Mouse (Mus musculus) left cerebral cortex, adult 18-20 months (tissue): ENCODE results near the gene Rspo1. TPM values are rescaled to one million over a fixed set of nuclear protein-coding genes. Genes with fewer than 3 reads are reported as not detected.
A peak's percentile ranks its signal among the peaks of the same experiment; 100 is the strongest.
"Not testable (repeated sequence)": the region's sequence is repeated elsewhere in the genome, so short reads cannot be mapped to it uniquely, and the experiment has no call there.

ENCODE experiments used
- DNase-seq, 2 experiments: peaks; one replicate each; pipeline ENCODE4 v3.0.0; 2021 to 2022; ENCODE audit warnings: low spot score in 2 of 2, mixed read lengths in 1 of 2
- long read RNA-seq, 2 experiments: library from polyadenylated mRNA; stranded (forward); transcript quantifications; one replicate each; pipeline ENCODE4 v2.0.0; 2021
- total RNA-seq, 2 experiments: library from RNA; stranded (reverse); gene quantifications; 2 replicates each; pipeline ENCODE4 v1.2.3; 2021

Rspo1 gene
- 10 to 100 TPM; 18.9 to 24.4 TPM for total RNA-seq
- long read RNA-seq, experiment 1, transcript Rspo1-201 (6 exons, 1,834 nt) = major isoform, 22 of 29 reads
- long read RNA-seq, experiment 1, partial matches to known transcripts = 1 of 29 reads
- long read RNA-seq, experiment 1, other reads (novel, unspliced or antisense) = 6 of 29 reads
- long read RNA-seq, experiment 2, transcript Rspo1-201 (6 exons, 1,834 nt) = major isoform, 31 of 36 reads
- long read RNA-seq, experiment 2, partial matches to known transcripts = 2 of 36 reads
- long read RNA-seq, experiment 2, other reads (novel, unspliced or antisense) = 3 of 36 reads

DNA sequence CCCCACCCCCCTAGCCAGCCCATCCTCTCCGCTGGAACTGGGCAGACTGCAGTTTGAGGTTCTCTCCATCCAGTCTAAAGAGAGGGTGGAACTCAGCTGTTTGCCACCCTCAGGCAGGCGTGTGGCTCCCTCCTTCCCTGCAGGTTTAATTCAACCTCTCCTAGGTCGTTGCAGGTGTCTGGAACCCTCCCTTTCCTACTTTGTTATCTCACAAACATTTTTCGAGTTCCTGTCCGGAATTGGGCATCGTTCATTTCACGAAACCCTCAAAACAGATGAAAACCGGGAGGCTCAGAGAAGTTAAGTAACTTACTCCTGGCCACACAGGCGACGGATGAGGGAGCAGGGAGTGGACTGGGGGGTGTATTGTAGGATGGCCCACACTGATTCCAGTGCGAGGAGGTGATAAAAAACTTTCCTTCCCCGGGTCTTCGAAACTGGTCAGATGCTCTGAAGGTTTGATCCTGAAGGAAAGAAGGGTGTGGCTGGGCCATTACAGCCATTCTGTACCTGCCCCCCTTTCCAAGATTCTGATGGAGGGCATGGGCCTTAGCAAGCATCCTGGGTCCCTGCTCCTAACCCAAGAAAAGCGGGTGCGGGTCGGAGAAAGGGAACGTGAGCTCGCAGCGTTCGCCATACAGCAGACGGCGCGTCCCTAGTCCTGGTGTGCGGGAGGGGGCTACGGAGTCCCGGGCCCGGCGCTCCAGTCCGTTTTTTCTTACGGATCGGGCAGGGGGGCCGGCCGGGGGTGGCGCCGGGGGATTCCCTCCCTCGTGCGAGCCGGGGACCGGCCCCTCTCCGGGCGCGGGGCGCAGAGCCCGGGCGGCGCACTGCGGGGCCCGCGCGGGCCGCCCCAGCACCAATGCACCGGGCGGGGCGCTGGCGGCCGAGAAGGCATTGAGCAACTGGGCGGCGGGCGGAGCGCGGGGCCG lies at the start of gene Rspo1:
TSS of gene Rspo1 (plus strand) at position 760 of the 932 bp plus-strand sequence.
- DNase-seq = no peak

DNA sequence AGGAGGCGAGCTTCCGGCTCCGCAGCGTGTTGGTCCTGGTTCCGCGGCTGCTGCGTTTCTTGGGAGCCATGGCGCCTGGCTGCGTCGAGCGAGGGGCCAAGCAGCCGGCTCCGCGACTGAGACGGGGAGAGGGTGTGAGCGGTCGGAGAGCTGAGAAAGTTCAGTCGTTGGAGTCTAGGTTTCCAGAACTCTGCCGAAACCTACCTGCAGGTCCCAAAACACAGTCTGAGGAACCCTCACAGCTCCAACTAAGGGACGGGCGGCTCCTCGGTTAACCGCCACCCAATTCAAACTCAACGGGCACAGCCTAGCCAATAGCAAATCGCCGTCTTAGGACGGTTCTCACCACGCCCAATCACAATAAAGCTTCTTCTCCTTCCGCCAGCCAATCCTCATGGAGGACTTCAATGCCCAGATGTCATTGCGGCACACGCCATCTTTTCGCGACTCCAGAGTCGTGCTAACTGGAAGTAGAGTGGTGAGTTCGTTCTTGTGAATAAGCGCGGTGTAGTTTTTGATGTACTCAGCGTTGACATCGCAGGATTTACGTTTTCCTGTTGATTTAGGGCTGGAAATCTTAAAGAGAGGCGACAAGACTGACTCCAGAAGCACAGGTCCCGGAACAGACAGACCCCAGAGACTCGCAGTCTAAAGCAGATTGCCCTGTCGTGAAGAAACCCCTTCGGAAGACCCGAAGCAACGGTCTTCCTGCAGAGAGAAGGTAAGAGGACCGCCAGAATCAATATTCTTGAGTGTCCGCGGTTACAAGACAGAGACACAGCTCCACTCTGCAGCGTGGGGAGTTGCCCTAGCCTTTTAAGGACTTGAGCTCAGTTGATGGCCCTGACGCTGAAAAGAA lies 49.4 kb upstream of the Rspo1 start, which contains the start of gene 9930104L06Rik:
TSS of gene 9930104L06Rik (plus strand) at position 436 of the 859 bp plus-strand sequence.
- peak; percentile 96 to 97 for DNase-seq

DNA sequence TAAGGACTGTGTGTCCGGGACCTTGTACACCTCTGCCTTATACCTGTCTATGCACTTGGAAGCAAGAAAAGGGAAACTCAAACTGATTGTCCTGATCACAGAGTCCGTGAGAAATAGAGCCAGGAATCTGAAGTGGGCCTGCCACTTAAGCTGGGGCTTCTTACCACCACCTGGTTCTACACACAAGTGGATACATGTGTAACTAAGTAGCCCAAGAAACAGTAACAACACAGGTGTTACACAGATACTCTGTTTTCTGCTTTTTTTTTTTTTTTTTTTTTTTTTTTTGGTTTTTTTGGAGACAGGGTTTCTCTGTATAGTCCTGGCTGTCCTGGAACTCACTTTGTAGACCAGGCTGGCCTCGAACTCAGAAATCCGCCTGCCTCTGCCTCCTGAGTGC lies 47.0 kb upstream of the Rspo1 start, which contains the start of gene Cdca8:
TSS of gene Cdca8 (minus strand) at position 101 of the 400 bp plus-strand sequence.
- DNase-seq = not testable (repeated sequence)

DNA sequence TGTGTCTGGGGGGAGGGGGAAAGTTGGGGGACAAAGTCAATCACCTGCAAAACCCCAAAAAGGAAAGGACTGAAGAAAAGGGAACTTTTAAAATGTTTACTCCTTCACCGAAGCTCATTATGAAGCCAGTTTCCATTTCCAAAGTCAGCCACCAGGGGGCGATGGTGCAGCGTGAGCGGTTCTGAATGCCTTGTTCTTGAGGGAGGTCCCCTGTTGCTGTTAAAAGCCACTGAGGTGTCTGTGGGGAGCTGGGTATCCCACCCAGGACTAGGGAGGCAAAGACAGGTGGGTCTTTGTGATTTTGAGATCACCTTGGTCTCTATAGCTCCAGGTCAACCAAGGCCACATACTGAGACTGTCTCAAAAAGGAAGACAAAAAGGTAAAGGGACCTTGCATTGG lies 43.2 kb upstream of the Rspo1 start:
- DNase-seq = peak; percentile 78 to 86

DNA sequence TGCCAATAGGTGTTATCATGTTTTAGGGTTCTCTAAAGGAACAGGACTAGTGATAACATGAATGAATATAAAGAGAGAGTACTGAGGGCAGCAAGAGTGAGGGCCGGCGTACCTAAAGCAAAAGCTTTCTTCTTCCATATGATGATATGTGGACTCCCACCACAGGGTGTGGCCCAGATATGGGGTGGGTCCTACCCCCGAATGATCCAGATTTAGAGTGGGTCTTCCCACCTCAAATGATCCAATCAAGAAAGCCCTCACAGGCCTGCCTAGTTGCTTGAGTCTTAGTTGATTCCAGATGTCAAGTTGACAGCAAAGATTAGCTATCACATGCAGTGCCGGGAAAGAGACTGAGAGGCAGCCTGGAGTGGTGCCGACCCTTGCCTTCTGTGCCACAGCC lies 42.4 kb upstream of the Rspo1 start:
- no peak for DNase-seq

DNA sequence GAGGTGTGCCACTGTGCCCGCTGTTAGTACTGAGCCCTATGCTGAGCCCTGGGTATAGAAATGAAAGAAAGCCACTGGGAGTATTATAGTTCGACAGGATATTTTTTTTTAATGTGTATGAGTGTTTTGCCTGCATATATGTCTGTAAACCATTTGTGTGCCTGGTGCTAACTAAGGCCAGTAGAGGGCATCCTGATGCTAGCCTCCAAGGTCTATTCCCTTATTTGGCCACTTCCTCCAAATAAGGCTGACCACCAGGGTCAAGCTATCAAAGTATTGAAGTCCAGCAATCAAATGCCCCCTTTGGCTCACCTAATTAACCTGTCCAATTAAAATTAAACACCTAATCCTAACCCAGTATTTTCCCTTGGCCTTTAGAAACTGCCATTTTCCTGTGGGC lies 41.3 kb upstream of the Rspo1 start:
- DNase-seq = no peak

DNA sequence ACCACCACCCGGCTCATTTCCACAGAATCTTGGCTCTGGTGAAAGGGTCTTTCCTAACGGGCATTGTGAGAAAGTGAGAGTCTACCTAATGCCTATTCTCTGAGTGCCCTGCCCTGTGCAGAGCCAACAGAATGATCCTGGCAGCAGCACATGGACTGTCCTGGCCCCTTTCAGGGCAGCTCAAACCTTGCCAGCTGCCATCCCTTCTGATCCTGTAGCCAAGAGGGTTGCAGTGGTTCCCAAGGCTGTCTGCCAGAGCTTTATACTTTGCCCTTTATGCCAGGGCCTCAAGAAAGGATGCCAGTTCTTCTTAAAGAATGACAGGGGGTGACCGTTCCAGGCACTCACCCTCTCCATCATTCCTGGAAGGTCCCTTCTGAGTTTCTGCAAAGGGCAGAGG lies 36.7 kb upstream of the Rspo1 start:
- no peak for DNase-seq

DNA sequence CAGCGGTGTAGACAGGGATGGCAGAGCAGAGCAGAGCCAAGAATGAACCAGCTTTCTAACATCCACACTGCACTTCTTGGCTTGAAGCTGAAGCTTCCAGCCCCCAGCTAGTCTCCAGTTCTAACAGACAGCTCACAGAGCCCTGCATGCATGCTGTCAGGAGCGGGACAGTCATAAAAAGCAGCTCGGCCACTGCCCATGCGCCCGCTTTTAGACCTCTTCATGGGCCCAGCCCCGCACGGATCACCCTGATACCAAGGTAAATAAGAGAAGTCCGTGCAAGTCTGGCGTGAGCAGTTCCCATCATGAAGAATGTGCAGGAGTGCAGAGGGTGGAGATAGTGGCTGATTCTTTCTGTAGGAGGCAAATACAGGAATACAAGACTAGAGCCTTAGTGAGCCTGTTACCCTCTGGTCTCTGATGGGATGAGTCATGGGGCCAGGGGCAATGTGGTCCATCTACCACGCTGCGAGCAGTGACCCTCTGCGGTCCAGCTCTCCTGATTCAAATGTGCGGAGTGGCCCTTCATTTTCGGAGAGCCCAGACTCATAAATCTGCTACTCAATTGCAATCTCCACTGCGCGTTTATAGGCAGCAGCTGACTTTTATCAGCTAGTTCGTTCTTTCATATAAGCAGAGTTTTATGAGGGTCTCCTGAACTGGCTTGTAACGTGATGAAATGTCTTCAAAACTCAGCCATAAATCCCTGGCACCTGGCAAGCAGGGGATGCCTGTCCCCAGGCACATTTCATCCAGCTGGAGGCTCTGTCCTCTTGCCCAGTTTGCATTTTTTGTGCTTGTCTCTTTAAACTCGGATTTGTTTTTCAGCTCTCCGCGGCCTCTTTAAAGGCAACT lies 35.8 kb upstream of the Rspo1 start:
- no peak for DNase-seq

DNA sequence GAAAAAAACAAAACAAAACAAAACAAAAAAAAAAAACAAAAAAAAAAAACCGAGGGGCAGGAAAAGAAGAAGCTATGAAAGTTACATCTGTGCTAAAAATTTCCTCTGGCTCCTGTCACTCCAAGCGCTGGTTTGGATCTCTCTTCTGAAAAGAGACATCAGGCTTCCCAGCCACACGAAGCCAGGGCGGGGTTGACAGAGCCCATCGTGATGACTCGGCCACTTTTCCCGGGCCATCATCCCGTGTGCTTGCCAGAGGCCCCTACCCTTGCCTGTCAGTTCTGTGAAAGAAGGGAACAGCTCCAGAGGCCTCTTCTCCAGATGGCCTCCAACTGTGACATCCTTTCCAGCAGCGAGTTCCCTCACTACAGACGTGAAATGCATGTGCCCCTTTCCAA lies 35.2 kb upstream of the Rspo1 start:
- no peak for DNase-seq

DNA sequence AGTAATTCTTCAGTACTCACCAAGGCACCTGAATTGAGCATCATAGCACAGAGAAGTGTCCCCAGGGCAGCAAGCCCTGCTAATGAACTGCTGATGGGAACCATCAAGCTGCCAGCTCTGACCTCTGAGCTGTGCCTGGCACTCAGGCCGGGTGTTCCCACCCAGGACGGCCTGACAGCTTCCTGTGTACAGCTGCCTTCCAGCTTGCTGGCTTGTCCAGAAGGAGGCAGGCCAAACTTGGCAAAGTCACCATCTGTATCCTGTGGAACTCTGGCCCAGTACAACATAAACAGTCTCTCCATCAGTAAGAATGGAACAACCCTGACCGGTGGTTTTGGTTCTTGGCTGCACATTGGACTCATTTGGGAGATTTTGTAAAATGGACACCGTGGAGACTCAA lies 32.7 kb upstream of the Rspo1 start:
- DNase-seq = no peak

DNA sequence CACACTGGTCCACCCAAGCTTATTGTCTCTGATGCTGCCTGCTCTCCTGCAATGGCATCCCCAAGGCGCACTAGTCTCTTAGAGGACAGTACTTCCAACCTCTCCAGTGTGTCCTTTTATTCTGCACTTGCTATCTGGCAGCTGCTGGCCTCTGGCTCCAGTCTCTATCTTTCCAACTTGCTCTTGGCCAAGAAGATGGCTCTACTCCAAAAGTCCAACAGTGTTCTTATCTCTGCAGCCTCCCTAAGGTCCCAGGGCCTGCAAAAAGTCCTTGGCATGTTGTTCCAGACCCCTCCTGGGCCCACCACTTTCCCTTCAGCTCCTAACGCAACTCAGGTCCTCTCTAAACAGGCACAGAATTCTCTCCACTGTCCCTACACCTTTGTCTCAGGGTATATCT lies 28.9 kb upstream of the Rspo1 start:
- DNase-seq = no peak

DNA sequence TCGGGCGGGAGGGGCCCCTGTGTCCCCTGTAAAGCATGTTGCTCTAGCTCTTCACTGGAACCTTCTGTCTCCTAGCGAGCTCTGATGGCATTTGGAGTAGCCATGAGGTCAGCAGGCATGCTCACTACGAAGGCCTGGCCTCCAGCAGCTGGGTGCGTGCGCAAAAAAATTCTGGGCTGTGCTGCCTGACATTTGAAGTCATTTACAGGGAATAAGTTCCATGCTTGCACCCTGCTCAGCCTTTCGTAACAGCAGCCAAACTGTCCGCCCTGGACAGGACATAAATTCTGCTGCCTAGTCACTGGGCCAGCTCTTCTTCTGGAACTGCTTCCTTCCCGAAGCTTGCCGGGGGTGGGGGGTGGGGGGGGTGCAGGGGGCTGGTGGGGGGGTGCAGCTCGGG lies 27.2 kb upstream of the Rspo1 start:
- no peak for DNase-seq

DNA sequence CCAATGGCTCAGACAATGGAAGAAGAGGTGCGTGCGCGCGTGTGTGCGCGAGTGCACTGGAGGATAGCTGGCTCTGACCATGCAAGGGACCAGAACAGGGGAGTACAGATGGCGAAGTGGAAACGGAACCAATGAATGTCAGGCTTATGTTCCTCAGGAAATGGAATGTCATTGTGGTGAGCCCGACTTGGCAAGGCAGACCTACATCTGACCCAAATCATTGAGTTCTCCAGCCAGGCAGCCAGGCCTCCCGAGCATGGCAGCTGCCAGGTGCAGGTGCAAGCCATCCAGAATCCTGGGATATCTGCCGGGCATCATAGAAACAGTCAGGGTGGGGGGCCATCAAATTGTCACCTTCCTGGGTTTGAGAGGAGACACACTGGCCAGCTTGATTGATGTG lies 25.3 kb upstream of the Rspo1 start:
- no peak for DNase-seq

DNA sequence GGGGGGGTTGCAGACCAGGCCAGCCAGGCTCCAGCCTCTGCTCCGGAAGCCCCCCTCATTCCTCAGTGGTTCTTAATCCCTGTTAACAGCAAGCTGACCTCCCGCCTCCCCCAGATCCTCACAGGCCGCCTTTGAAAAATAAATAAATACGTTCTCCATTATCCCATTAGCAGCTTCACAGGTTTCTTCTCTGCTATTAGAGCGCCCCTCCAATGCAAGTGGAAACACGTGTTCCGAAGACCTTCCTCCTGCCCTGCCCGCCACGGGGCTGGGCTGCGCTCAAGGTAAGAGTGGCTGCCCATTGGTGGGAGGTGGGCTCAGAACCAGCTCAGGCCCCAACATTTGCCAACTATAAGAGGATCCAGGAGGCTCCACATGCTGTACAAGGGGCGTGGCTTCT lies 23.7 kb upstream of the Rspo1 start:
- DNase-seq = no peak

DNA sequence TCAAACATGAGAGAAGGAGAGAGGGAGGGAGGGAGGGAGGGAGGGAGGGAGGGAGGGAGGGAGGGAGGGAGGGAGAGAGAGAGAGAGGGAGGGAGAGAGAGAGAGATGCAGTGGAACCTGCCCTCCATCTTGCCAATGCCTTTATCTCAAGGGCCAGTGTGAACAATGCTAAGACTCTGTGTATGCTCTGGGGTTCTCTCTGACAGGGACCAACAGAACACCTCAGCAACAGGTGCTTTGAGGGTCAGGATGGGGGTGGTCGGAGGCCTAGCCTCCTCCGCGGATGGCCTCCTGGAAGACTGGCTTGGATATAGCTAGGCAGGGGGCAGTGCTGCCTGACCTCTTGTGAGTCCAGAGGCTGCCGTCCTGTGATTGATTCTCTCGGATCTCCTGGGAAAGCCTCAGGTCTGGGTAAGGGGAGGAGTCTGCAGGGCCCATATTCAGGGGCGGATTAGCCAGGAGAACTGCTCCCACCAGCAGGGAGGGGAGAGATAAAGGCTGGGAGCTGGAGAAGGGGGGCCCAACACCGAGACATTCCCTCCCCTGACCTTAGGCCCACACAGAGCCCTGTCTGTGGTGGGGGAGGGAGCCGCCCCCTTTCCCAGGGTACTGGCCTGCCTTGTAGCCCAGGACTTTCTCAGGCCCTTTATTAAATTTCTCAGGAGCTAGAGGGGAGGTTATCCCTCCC lies 21.2 kb upstream of the Rspo1 start:
- DNase-seq = no peak

DNA sequence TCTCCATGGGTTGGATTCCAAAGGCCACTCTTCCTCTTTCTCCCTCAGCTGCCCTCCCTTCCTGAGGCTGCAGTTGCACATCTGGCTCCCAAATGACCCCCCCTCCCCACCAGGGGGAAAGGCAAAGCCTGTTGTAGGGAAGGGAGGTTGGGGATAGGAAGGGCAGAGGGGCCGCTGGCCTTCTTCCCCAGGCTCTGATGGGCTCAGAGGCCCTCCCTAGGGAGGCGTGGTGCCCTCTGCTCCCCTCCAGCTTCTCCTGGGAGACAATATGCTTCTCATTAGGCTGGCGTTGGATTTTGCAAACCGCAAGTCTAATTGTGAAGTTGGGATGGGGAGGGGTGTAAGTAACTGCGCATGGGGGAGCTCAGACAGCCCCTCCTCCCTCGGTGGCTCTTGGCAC lies 17.5 kb upstream of the Rspo1 start:
- no peak for DNase-seq

DNA sequence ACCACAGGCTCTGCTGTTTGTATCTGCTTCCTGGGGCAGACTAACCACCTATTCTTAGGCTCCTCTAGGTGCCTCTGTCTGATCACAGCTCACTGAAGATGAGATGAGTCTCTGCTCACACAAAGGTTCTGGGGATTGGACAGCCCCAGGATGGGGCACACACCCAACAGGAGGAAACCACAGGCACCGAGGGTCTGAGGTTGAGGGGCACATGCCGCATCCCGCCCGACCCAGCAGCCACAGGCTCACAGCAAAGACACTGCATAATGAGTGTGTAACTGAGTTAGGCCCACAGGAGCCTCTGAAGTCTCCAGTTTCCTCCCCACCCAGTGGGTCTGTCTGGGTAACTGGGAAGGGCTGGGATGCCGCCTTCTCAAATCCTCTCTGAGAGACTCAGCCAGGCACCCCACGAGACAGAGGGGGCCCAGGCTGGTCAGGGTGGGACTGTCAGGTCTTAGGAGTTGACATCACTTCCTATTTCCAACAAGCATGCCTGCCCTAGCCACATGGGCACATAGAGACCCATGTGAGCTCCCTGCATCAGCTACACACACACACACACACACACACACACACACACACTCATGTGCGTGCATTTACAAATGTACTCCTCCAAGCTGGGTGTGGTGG lies 16.9 kb upstream of the Rspo1 start:
- no peak for DNase-seq

DNA sequence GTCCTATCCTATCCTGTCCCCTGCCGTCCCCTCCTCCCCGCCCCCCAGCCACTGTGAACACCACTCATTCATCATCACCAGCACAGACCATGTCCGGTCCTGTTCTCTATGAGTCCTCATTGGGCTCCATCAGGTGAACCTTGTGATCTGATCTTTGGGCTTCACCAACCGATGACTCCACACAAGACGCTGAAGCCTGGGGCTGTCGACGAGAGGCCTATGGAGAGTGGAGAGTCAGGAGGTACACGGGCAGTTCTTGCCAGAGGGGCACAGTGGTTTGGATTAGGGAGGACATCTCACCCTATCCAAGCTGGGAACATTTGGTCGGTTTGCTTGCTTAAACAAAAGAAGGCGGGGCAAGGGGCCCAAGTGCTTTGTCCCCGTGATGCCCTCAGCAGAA lies 16.0 kb upstream of the Rspo1 start:
- no peak for DNase-seq

DNA sequence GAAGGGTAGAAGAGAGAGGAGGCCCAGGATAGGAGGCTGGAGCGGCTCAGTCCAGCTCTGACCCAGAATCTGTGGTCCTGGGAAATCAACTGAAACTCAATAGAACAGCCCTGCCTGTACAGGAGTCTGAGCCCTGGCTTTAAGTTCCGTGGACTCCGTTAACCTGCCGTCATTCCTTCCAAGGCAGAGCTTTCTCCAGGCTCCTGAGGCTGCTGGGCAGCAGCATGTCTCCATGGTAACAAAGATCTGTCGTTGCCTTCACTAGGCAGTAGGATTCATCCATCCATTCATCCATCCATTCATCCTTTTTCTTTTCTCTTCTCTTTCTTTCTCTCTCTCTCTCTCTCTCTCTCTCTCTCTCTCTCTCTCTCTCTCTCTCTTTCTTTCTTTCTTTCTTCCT lies 15.6 kb upstream of the Rspo1 start:
- no peak for DNase-seq
